Mouse (Mus musculus) embryonic facial prominence, embryonic 13.5 days (tissue): ENCODE data around the gene Spem2. TPM values are rescaled to one million over a fixed set of nuclear protein-coding genes. Genes with fewer than 3 reads are reported as not detected.

Experiments used
- ATAC-seq: fragments of 200-750 bp; cut with Nextera tagmentation; 2 replicates; pipeline ENCODE4 v1.8.0; 2017; ENCODE audit warnings: low read depth; ENCODE audit not compliant: insufficient number of reproducible peaks, insufficient read depth, low FRiP score, low TSS enrichment
- H3K27ac ChIP-seq: fragments of 300-500 bp; sonication (generic); 2 replicates; pipeline ENCODE4 v1.5.1; 2015; ENCODE audit warnings: moderate library complexity, mild to moderate bottlenecking, inconsistent platforms
- H3K27me3 ChIP-seq: fragments of 300-500 bp; sonication (generic); 2 replicates; pipeline ENCODE4 v1.6.1; 2015; ENCODE audit warnings: mild to moderate bottlenecking, inconsistent platforms
- H3K36me3 ChIP-seq: fragments of 300-500 bp; sonication (generic); 2 replicates; pipeline ENCODE4 v1.6.1; 2015; ENCODE audit warnings: mild to moderate bottlenecking, inconsistent platforms
- H3K4me1 ChIP-seq: fragments of 300-500 bp; sonication (generic); 2 replicates; pipeline ENCODE4 v1.6.1; 2015; ENCODE audit warnings: inconsistent platforms
- H3K4me2 ChIP-seq: fragments of 300-500 bp; sonication (generic); 2 replicates; pipeline ENCODE4 v1.6.1; 2015; ENCODE audit warnings: moderate library complexity, mild to moderate bottlenecking, inconsistent platforms
- H3K4me3 ChIP-seq: fragments of 300-500 bp; sonication (generic); 2 replicates; pipeline ENCODE4 v1.5.1; 2015; ENCODE audit warnings: mild to moderate bottlenecking, inconsistent platforms
- H3K9ac ChIP-seq: fragments of 300-500 bp; sonication (generic); 2 replicates; pipeline ENCODE4 v1.6.1; 2015; ENCODE audit warnings: mild to moderate bottlenecking, inconsistent platforms
- H3K9me3 ChIP-seq: fragments of 300-500 bp; sonication (generic); 2 replicates; pipeline ENCODE4 v1.6.1; 2016; ENCODE audit warnings: inconsistent platforms
- WGBS: fragments of 180-500 bp; shearing (Covaris S2); methylation state at CpG from one replicate; pipeline ENCODE4 v1.1.7; 2015; ENCODE audit warnings: mixed read lengths; 5-methylcytosine and 5-hydroxymethylcytosine counted together
- polyA plus RNA-seq: library from polyadenylated mRNA; unstranded; fragments of >200 nt; fragmentation: Nextera tagmentation; extraction: Ambion mirVana; gene quantifications from 2 replicates; pipeline ENCODE4 v1.2.1, GENCODE M21; 2015

The Spem2 gene
- polyA plus RNA-seq, 1 experiment from 2014 or later = not detected

GRCm38 (mm10) chr11:69777504-69778257 is 40.6 kb downstream of the Spem2 start:
- H3K4me1 ChIP-seq = peaks cover 20% of the 10 kb centered on the region
- H3K9me3 ChIP-seq = no peaks in the 10 kb centered on the region
- H3K36me3 ChIP-seq = peaks cover 42% of the 10 kb centered on the region
- H3K4me3 ChIP-seq = no peak overlapping the region
- no peak overlapping the region for H3K9ac ChIP-seq
- H3K27me3 ChIP-seq = peaks cover 23% of the 10 kb centered on the region; the same call in 1 of the 2 replicates
- H3K4me2 ChIP-seq = 0 out of 2 replicates have a peak overlapping the region, but pooled peaks have one; percentile 9
- WGBS = 67% methylated on average over 26 of the region's 26 CpGs
- 0 out of 2 replicates have a peak, but pooled peaks have one; percentile 33 for ATAC-seq
- no peak overlapping the region for H3K27ac ChIP-seq

- 85% methylated on average over 20 of the region's 20 CpGs for WGBS
- H3K36me3 ChIP-seq = peaks cover 42% of the 10 kb centered on the region
- no peak for ATAC-seq
- no peak overlapping the region for H3K4me2 ChIP-seq
- H3K4me1 ChIP-seq = peaks cover 20% of the 10 kb centered on the region
- H3K27ac ChIP-seq = no peak overlapping the region
- peaks cover 16% of the 10 kb centered on the region; the same call in 1 of the 2 replicates for H3K27me3 ChIP-seq
- 0 out of 2 replicates have a peak overlapping the region, but pooled peaks have one; percentile 3 for H3K9ac ChIP-seq
- H3K9me3 ChIP-seq = no peaks in the 10 kb centered on the region
- no peak overlapping the region for H3K4me3 ChIP-seq
These were observed 41.8 kb downstream of the Spem2 start for GRCm38 (mm10) chr11:69776488-69776887.

- Histone ChIP-seq H3K36me3 (peaks cover 46% of the 10 kb centered on the region), H3K4me3 (no peak overlapping the region), H3K27ac (no peak overlapping the region), H3K4me2 (no peak overlapping the region), H3K27me3 (peaks cover 16% of the 10 kb centered on the region; the same call in 1 of the 2 replicates), H3K4me1 (peaks cover 20% of the 10 kb centered on the region), H3K9ac (no peak overlapping the region), H3K9me3 (no peaks in the 10 kb centered on the region)
- 76% methylated on average over 10 of the region's 10 CpGs for WGBS
- ATAC-seq = no peak
These were observed 42.5 kb downstream of the Spem2 start for GRCm38 (mm10) chr11:69775716-69776115.

GRCm38 (mm10) chr11:69774961-69775360 is 43.3 kb downstream of the Spem2 start:
- peaks cover 16% of the 10 kb centered on the region; the same call in 1 of the 2 replicates for H3K27me3 ChIP-seq
- 55% methylated on average over 5 of the region's 5 CpGs for WGBS
- no peak overlapping the region for H3K4me3 ChIP-seq
- no peak overlapping the region for H3K9ac ChIP-seq
- no peaks in the 10 kb centered on the region for H3K9me3 ChIP-seq
- no peak overlapping the region for H3K4me2 ChIP-seq
- no peak for ATAC-seq
- no peak overlapping the region for H3K27ac ChIP-seq
- peaks cover 48% of the 10 kb centered on the region for H3K36me3 ChIP-seq
- H3K4me1 ChIP-seq = peaks cover 20% of the 10 kb centered on the region

GRCm38 (mm10) chr11:69767625-69767909 is 50.7 kb downstream of the Spem2 start:
- Histone ChIP-seq H3K4me3 (peak overlapping the region; percentile 78; the same call in 1 of the 2 replicates), H3K9me3 (no peaks in the 10 kb centered on the region), H3K4me2 (peak overlapping the region; percentile 74), H3K9ac (peak overlapping the region; percentile 95), H3K27me3 (no peaks in the 10 kb centered on the region), H3K36me3 (peaks cover 6% of the 10 kb centered on the region; the same call in 1 of the 2 replicates), H3K27ac (peak overlapping the region; percentile 94; the same call in 1 of the 2 replicates), H3K4me1 (peaks cover 33% of the 10 kb centered on the region)
- 52% methylated on average over 4 of the region's 4 CpGs for WGBS
- ATAC-seq = no peak

- peak overlapping the region; percentile 94 for H3K27ac ChIP-seq
- H3K9me3 ChIP-seq = no peaks in the 10 kb centered on the region
- H3K4me3 ChIP-seq = peak overlapping the region; percentile 78
- no peak for ATAC-seq
- H3K4me1 ChIP-seq = peaks cover 33% of the 10 kb centered on the region
- H3K4me2 ChIP-seq = peak overlapping the region; percentile 74
- no peaks in the 10 kb centered on the region for H3K27me3 ChIP-seq
- peaks cover 6% of the 10 kb centered on the region; the same call in 1 of the 2 replicates for H3K36me3 ChIP-seq
- H3K9ac ChIP-seq = peak overlapping the region; percentile 95
- 55% methylated on average over 13 of the region's 13 CpGs for WGBS
These were observed 51.2 kb downstream of the Spem2 start for GRCm38 (mm10) chr11:69766872-69767624.

Other genes with a start within 250 kb of the Spem2 start
- gene Wrap53, start 238.2 kb downstream of the Spem2 start, polyA plus RNA-seq = 26.9 TPM in 2 replicates
- gene Trp53, start 238.1 kb downstream of the Spem2 start, polyA plus RNA-seq = 160 and 186 TPM in 2 replicates
- gene Atp1b2, start 212.5 kb downstream of the Spem2 start, polyA plus RNA-seq = 7.9 and 8.3 TPM in 2 replicates
- 0.50 TPM in 1 of 2 replicates, not detected in the other for gene Shbg, start 200.6 kb downstream of the Spem2 start, polyA plus RNA-seq
- 23.8 and 28.2 TPM in 2 replicates for gene Sat2, start 196.4 kb downstream of the Spem2 start, polyA plus RNA-seq
- 36.6 and 44.1 TPM in 2 replicates for gene Fxr2, start 185.5 kb downstream of the Spem2 start, polyA plus RNA-seq
- gene Sox15, start 163.2 kb downstream of the Spem2 start, polyA plus RNA-seq = 0.41 and 0.63 TPM in 2 replicates
- 54.3 and 74.9 TPM in 2 replicates for gene Mpdu1, start 155.8 kb downstream of the Spem2 start, polyA plus RNA-seq
- 11.4 and 11.9 TPM in 2 replicates for gene Cd68, start 152.3 kb downstream of the Spem2 start, polyA plus RNA-seq
- gene Eif4a1, start 146.0 kb downstream of the Spem2 start, polyA plus RNA-seq = 514 and 625 TPM in 2 replicates
- 119 and 122 TPM in 2 replicates for gene Senp3, start 136.4 kb downstream of the Spem2 start, polyA plus RNA-seq
- gene Tnfsf13, start 132.7 kb downstream of the Spem2 start, polyA plus RNA-seq = 0.21 and 0.39 TPM in 2 replicates
- gene Tnfsf12, start 122.6 kb downstream of the Spem2 start, polyA plus RNA-seq = 5.7 and 6.4 TPM in 2 replicates
- gene Tnfsfm13, start 122.4 kb downstream of the Spem2 start, polyA plus RNA-seq = 2.8 and 3.8 TPM in 2 replicates
- 27.3 and 31.3 TPM in 2 replicates for gene Polr2a, start 59.8 kb downstream of the Spem2 start, polyA plus RNA-seq
- not detected in 2 replicates for gene Slc35g3, start 56.5 kb downstream of the Spem2 start, polyA plus RNA-seq
- gene Zbtb4, start 52.6 kb downstream of the Spem2 start, polyA plus RNA-seq = 3.5 and 4.8 TPM in 2 replicates
- gene Chrnb1, start 22.5 kb downstream of the Spem2 start, polyA plus RNA-seq = 5.4 and 5.7 TPM in 2 replicates
- 3.6 TPM in 2 replicates for gene Fgf11, start 16.6 kb downstream of the Spem2 start, polyA plus RNA-seq
- gene Tmem102, start 12.8 kb downstream of the Spem2 start, polyA plus RNA-seq = 4.0 and 4.7 TPM in 2 replicates
- not detected in 2 replicates for gene Gm39566, start 3.2 kb downstream of the Spem2 start, polyA plus RNA-seq
- 0.26 TPM in 1 of 2 replicates, not detected in the other for gene Spem1, start 3.7 kb upstream of the Spem2 start, polyA plus RNA-seq
- gene Nlgn2, start 19.3 kb upstream of the Spem2 start, polyA plus RNA-seq = 14.1 and 15.2 TPM in 2 replicates
- 358 and 423 TPM in 2 replicates for gene Tmem256, start 20.0 kb upstream of the Spem2 start, polyA plus RNA-seq
- gene Plscr3, start 27.9 kb upstream of the Spem2 start, polyA plus RNA-seq = 145 and 154 TPM in 2 replicates
- 4.9 and 5.3 TPM in 2 replicates for gene Tnk1, start 40.3 kb upstream of the Spem2 start, polyA plus RNA-seq
- not detected in 2 replicates for gene Tmem95, start 59.6 kb upstream of the Spem2 start, polyA plus RNA-seq
- 3.8 and 4.4 TPM in 2 replicates for gene Kctd11, start 62.9 kb upstream of the Spem2 start, polyA plus RNA-seq
- 0.74 and 1.6 TPM in 2 replicates for gene Acap1, start 77.1 kb upstream of the Spem2 start, polyA plus RNA-seq
- gene 2810408A11Rik, start 82.5 kb upstream of the Spem2 start, polyA plus RNA-seq = 14.8 and 15.6 TPM in 2 replicates
- gene Neurl4, start 82.6 kb upstream of the Spem2 start, polyA plus RNA-seq = 12.3 and 12.6 TPM in 2 replicates
- gene Gps2, start 95.4 kb upstream of the Spem2 start, polyA plus RNA-seq = 79.5 and 85.5 TPM in 2 replicates
- 1,558 and 1,689 TPM in 2 replicates for gene Eif5a, start 103.5 kb upstream of the Spem2 start, polyA plus RNA-seq
- gene Ybx2, start 117.3 kb upstream of the Spem2 start, polyA plus RNA-seq = 7.5 and 10.2 TPM in 2 replicates
- gene Slc2a4, start 129.7 kb upstream of the Spem2 start, polyA plus RNA-seq = 33.3 and 33.5 TPM in 2 replicates
- gene Cldn7, start 146.3 kb upstream of the Spem2 start, polyA plus RNA-seq = 30.3 and 34.9 TPM in 2 replicates
- 30.0 and 30.9 TPM in 2 replicates for gene Ctdnep1, start 162.7 kb upstream of the Spem2 start, polyA plus RNA-seq
- 125 and 127 TPM in 2 replicates for gene Elp5, start 164.1 kb upstream of the Spem2 start, polyA plus RNA-seq
- gene Gabarap, start 172.7 kb upstream of the Spem2 start, polyA plus RNA-seq = 511 and 542 TPM in 2 replicates
- 87.8 and 93.3 TPM in 2 replicates for gene Phf23, start 177.3 kb upstream of the Spem2 start, polyA plus RNA-seq
- gene Dvl2, start 182.1 kb upstream of the Spem2 start, polyA plus RNA-seq = 55.0 and 56.8 TPM in 2 replicates
- 78.2 and 82.3 TPM in 2 replicates for gene Acadvl, start 196.9 kb upstream of the Spem2 start, polyA plus RNA-seq
- gene Dlg4, start 198.5 kb upstream of the Spem2 start, polyA plus RNA-seq = 13.1 and 13.5 TPM in 2 replicates
- gene Asgr1, start 235.6 kb upstream of the Spem2 start, polyA plus RNA-seq = 0.24 and 0.47 TPM in 2 replicates